Mouse (Mus musculus) kidney, postnatal 0 days (tissue): ENCODE data around the gene Cdk5rap3. TPM values are rescaled to one million over a fixed set of nuclear protein-coding genes. Genes with fewer than 3 reads are reported as not detected.

Source experiments
- ATAC-seq: fragments of 200-750 bp; cut with Nextera tagmentation; replicated peaks from 2 replicates; pipeline ENCODE4 v1.8.0; 2017; ENCODE audit warnings: low read depth, moderate number of reproducible peaks, moderate TSS enrichment, moderate library complexity; ENCODE audit not compliant: low FRiP score
- DNase-seq: peaks from one replicate; pipeline ENCODE4 v3.0.0-alpha.2; 2016; ENCODE audit warnings: low spot score
- H3K27ac ChIP-seq: fragments of 300-500 bp; sonication (generic); 2 replicates; pipeline ENCODE4 v1.5.1; 2014; ENCODE audit warnings: mild to moderate bottlenecking
- H3K27me3 ChIP-seq: fragments of 300-500 bp; sonication (generic); 2 replicates; pipeline ENCODE4 v1.6.1; 2014; ENCODE audit warnings: low read length, mixed read lengths; ENCODE audit not compliant: insufficient read depth
- H3K36me3 ChIP-seq: fragments of 300-500 bp; sonication (generic); 2 replicates; pipeline ENCODE4 v1.6.1; 2014; ENCODE audit warnings: low read length, mixed read lengths; ENCODE audit not compliant: insufficient read depth
- H3K4me1 ChIP-seq: fragments of 300-500 bp; sonication (generic); replicated peaks from 2 replicates; pipeline ENCODE4 v1.6.1; 2014; ENCODE audit warnings: antibody characterized with exemption, low read length, mixed read lengths; ENCODE audit not compliant: insufficient read depth
- H3K4me2 ChIP-seq: fragments of 300-500 bp; sonication (generic); 2 replicates; pipeline ENCODE4 v1.6.1; 2014; ENCODE audit warnings: mild to moderate bottlenecking, low read length, moderate library complexity, mixed read lengths
- H3K4me3 ChIP-seq: fragments of 300-500 bp; sonication (generic); replicated peaks from 2 replicates; pipeline ENCODE4 v1.5.1; 2014; ENCODE audit warnings: low read depth, low read length
- H3K9ac ChIP-seq: fragments of 300-500 bp; sonication (generic); 2 replicates; pipeline ENCODE4 v1.6.1; 2014; ENCODE audit warnings: low read depth, low read length
- H3K9me3 ChIP-seq: fragments of 300-500 bp; sonication (generic); replicated peaks from 2 replicates; pipeline ENCODE4 v1.6.1; 2016; ENCODE audit warnings: low read length, inconsistent platforms, mixed read lengths
- CTCF ChIP-seq: IDR thresholded peaks from 2 replicates; pipeline ENCODE4 v1.5.1; 2016; ENCODE audit warnings: antibody characterized with exemption, low read depth, mild to moderate bottlenecking, moderate library complexity
- WGBS: fragments of 180-500 bp; shearing (Covaris S2); extraction: QIAGEN DNeasy Blood & Tissue Kit; methylation state at CpG from one replicate; pipeline ENCODE4 v1.1.7; 2014; 5-methylcytosine and 5-hydroxymethylcytosine counted together
- polyA plus RNA-seq: library from polyadenylated mRNA; unstranded; fragments of >200 nt; fragmentation: Nextera tagmentation; extraction: Ambion mirVana; gene quantifications from 2 replicates; pipeline ENCODE4 v1.2.1, GENCODE M21; 2015

The Cdk5rap3 gene
- polyA plus RNA-seq, 1 experiment from 2014 or later, result 77.8 TPM

- DNase-seq (peak; percentile 73), ATAC-seq (no peak)
- H3K27me3 ChIP-seq, result no peaks in the 10 kb centered on the region
- no peak for TF ChIP-seq CTCF
- peak overlapping the region; percentile 58 for H3K27ac ChIP-seq
- H3K4me3 ChIP-seq, result no peak overlapping the region
- H3K9ac ChIP-seq, result no peak overlapping the region
- WGBS, result 14% methylated on average over 16 of the region's 16 CpGs
- no peaks in the 10 kb centered on the region for H3K9me3 ChIP-seq
- H3K36me3 ChIP-seq, result peaks cover 11% of the 10 kb centered on the region; the same call in 1 of the 2 replicates
- H3K4me2 ChIP-seq, result no peak overlapping the region
- H3K4me1 ChIP-seq, result peaks cover 14% of the 10 kb centered on the region
Observed at GRCm38 (mm10) chr11:96902639-96903635, 13.4 kb downstream of the Cdk5rap3 start.

GRCm38 (mm10) chr11:96901332-96901731 lies 15.0 kb downstream of the Cdk5rap3 start:
- ATAC-seq (no peak), DNase-seq (no peak)
- Histone ChIP-seq H3K4me2 (no peak overlapping the region), H3K9me3 (no peaks in the 10 kb centered on the region), H3K4me3 (no peak overlapping the region), H3K9ac (no peak overlapping the region), H3K4me1 (peaks cover 14% of the 10 kb centered on the region), H3K27ac (no peak overlapping the region), H3K36me3 (no peaks in the 10 kb centered on the region), H3K27me3 (no peaks in the 10 kb centered on the region)
- TF ChIP-seq CTCF, result no peak
- 66% methylated on average over 9 of the region's 9 CpGs for WGBS

GRCm38 (mm10) chr11:96899449-96900306 lies 16.6 kb downstream of the Cdk5rap3 start:
- 52% methylated on average over 13 of the region's 13 CpGs for WGBS
- Histone ChIP-seq H3K27me3 (no peaks in the 10 kb centered on the region), H3K27ac (no peak overlapping the region), H3K9me3 (no peaks in the 10 kb centered on the region), H3K4me2 (no peak overlapping the region), H3K9ac (no peak overlapping the region), H3K4me1 (peaks cover 14% of the 10 kb centered on the region), H3K4me3 (no peak overlapping the region), H3K36me3 (no peaks in the 10 kb centered on the region)
- DNase-seq (no peak), ATAC-seq (no peak)
- no peak for TF ChIP-seq CTCF

- no peak for TF ChIP-seq CTCF
- Histone ChIP-seq H3K4me3 (no peak overlapping the region), H3K9me3 (no peaks in the 10 kb centered on the region), H3K27me3 (no peaks in the 10 kb centered on the region), H3K4me2 (no peak overlapping the region), H3K9ac (no peak overlapping the region), H3K4me1 (no peaks in the 10 kb centered on the region), H3K27ac (no peak overlapping the region), H3K36me3 (no peaks in the 10 kb centered on the region)
- WGBS, result 80% methylated on average over 4 of the region's 4 CpGs
- no peak for ATAC-seq
- DNase-seq, result no peak
Observed at GRCm38 (mm10) chr11:96895886-96896285, 20.4 kb downstream of the Cdk5rap3 start.

GRCm38 (mm10) chr11:96893203-96893842 lies 23.0 kb downstream of the Cdk5rap3 start:
- Histone ChIP-seq H3K27ac (no peak overlapping the region), H3K4me2 (no peak overlapping the region), H3K9me3 (no peaks in the 10 kb centered on the region), H3K36me3 (no peaks in the 10 kb centered on the region), H3K4me1 (no peaks in the 10 kb centered on the region), H3K4me3 (no peak overlapping the region), H3K27me3 (no peaks in the 10 kb centered on the region), H3K9ac (no peak overlapping the region)
- ATAC-seq (no peak), DNase-seq (no peak)
- TF ChIP-seq CTCF, result no peak
- WGBS, result 43% methylated on average over 11 of the region's 11 CpGs
